Mouse (Mus musculus): ENCODE measurements around the gene Ttc7.
A peak's percentile ranks its signal among the peaks of the same experiment; 100 is the strongest.

Ttc7 gene

GRCm38 (mm10) chr17:87282706-87283053, at the start of gene Ttc7:
Gene Ttc7, plus strand, starts transcription at chr17:87282886.
- peak; percentile 95 for DNase-seq (ENCODE audit: low spot score)

- DNase-seq (ENCODE audit: low spot score), result no peak
These were observed 47.7 kb upstream of the Ttc7 start for GRCm38 (mm10) chr17:87235019-87235418.

DNA sequence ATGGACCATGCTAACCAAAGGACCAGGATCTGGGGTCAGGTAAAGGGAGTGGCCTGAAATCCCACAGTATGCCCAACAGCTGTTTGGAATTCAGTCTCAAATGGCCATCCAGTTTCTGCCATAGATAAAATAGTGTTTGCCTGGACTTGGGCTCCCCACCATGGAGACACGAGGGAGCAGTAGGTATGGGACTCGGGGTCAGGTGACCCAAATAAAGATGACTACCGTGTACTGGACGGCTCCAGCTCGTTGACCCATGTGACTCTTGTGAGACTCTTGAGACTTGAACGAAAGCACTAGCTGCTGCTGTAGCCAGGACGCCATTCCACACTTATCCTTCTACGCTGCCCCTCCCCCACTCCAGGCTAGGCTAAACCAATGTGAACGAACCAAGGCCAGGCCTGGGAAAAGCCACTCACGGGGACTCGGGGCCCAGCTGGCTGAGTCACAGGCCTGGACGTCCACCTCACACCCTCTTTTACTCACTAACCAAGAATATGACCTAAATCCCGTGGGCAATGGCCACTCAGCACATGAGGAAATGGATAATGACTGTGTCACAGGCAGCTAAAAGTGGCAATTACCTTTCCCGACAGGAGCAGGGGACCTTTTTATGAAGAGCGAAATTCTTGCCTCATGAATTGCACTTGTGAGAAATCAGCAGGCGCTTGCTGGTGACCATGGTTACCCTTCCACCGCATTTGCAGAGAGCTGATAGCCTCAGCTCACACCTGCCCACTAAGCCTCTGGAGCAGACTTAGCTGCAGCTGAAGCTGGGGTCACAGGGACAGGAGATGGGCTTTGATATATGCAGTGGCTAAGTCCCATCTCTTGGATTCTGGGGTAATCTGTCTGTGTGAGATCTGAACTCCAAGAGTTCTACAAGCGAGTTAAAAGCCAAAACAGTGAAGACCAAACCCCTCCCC, 45.7 kb upstream of the Ttc7 start:
- no peak for DNase-seq (ENCODE audit: low spot score)

DNA sequence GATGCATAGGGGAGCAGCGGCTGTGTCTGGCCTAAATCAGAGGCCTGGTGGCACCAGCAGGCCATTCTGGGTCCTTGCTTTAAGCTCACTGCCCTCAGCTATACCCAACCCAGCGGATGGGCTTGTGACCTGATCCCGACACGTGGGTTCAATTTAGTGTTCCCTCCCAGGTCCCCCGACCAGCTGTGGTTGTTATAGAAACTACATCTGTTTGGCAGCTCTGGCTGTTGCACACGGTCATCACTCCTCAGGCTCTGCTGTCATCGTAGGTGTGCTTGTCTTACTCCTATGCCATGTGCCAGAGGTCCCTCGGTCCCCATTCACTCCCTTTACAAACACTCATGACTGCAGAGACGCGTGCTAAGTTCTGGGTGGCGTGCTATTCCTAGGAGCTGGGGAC, 44.9 kb upstream of the Ttc7 start:
- DNase-seq (ENCODE audit: low spot score), result no peak

DNA sequence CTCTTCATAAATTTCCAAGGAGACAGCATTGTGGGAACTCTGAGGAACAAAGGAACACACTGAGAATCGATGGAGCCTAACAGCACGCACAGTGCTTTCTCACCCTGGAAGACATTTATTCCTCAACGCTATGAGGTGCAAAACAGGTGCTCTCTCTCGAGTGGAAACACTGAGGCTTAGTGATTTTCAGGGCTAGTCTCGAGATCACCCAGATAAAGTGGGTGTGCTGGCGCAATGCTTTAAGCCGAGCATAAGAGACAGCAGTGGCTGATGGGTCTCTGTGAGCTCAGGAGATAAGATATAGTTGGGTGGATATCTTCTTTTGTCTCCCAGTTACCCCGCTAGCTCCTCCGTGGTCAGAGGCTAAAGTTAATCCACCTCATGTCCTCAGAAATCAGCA, 36.6 kb upstream of the Ttc7 start:
- DNase-seq (ENCODE audit: low spot score), result no peak

DNA sequence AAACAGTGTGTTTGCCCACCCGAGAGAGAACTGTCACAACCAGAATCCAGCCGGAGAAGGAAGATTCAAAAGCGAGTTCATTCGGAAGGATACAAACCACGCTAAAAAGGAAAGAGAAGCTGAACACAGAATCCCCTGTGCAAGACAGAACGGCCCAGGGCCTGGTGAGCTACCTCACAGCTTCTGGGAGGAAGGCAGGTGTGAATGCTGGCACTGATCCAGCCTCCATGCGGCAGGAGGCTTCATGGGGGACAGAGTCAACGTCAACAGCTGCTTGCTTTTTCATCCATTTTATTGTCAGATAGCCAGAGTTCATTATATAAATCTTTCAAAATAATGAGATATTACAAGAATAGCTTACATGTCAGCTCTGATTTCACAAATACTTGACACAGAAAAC, 28.3 kb upstream of the Ttc7 start:
- no peak for DNase-seq (ENCODE audit: low spot score)

- DNase-seq (ENCODE audit: low spot score), result no peak
These were observed 27.0 kb upstream of the Ttc7 start for GRCm38 (mm10) chr17:87255672-87256071.

GRCm38 (mm10) chr17:87263401-87263800, 19.3 kb upstream of the Ttc7 start:
- DNase-seq (ENCODE audit: low spot score), result no peak

DNA sequence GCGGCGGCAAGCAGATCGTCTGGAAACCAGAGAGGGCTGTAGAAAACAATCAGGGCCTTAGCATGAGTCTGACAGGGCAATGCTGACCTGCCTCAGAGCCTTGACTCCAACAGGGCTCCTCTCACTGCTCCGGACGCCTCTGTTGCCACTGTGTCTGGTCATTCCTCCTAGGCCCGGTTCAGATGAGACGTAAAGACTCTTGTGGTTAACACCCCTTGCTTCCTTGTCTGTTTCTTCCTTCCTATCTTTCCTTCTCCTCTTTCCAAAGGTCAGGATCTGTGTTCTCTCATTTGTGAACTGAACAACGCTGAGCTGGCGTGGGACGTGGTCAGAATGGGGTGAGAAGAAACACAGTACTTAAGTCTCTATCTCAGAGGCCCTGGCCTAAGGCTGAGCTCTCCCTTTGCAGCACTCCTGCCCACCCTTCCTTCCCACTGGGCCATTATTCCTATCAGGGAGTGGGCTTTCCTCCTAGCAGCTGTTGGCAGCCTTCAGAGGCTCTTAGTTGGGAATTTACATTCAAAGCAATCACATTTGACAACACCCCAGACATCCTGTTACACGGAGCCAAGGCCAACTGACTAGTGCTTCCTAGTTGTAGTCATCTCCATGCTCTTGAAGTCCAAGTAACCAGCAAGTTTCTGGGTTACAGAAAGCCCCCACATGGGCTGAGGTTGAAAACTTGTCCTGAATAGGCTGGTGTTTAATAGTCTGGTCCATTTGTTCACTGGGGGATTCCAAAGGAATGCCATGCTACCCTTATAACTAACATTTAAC, 18.4 kb upstream of the Ttc7 start:
- DNase-seq (ENCODE audit: low spot score), result no peak

GRCm38 (mm10) chr17:87264927-87265791, 17.5 kb upstream of the Ttc7 start:
- no peak for DNase-seq (ENCODE audit: low spot score)

DNA sequence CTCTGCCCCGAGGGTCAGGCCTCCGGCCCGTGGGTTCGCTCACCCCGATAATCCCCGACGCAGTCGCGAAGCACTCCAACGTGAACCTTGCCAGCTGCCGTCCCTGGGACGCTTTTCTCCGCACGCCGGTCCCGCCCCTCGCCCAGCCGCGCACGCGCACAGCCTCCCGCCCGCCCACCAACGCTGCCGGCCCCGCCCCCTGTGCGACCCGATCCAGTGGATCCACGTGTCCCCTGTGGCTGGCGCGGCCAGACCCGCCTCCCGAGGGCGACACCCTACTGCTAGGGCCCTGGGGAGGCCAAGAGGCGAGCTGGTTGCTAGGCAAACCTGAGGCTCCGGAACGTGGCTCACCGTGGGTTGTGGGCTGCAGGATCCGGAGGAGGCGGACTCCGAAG, 16.9 kb upstream of the Ttc7 start, which contains the start of gene Mcfd2:
Mcfd2 (minus strand) TSS at position 144 of the 395 bp plus-strand sequence.
- DNase-seq (ENCODE audit: low spot score), result peak; percentile 91

DNA sequence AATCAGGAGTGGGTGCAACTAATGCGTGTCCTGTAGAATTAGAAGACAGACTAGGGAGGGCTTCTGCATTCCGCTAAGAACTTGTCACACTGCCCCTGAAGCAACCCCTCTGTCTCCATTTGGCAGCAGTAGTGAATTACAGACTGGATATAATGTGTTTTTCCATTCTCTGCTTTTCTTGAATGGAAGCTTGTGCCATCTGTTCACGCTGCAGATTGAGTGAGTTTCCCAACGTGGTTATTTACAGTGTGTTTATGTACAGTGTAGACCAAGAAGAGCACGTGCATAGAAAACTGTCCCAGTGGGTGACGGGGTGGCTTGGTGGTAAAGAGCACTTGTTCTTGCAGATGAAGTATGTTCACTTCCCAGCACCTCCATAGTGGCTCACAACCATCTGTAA, 13.2 kb upstream of the Ttc7 start:
- no peak for DNase-seq (ENCODE audit: low spot score)

DNA sequence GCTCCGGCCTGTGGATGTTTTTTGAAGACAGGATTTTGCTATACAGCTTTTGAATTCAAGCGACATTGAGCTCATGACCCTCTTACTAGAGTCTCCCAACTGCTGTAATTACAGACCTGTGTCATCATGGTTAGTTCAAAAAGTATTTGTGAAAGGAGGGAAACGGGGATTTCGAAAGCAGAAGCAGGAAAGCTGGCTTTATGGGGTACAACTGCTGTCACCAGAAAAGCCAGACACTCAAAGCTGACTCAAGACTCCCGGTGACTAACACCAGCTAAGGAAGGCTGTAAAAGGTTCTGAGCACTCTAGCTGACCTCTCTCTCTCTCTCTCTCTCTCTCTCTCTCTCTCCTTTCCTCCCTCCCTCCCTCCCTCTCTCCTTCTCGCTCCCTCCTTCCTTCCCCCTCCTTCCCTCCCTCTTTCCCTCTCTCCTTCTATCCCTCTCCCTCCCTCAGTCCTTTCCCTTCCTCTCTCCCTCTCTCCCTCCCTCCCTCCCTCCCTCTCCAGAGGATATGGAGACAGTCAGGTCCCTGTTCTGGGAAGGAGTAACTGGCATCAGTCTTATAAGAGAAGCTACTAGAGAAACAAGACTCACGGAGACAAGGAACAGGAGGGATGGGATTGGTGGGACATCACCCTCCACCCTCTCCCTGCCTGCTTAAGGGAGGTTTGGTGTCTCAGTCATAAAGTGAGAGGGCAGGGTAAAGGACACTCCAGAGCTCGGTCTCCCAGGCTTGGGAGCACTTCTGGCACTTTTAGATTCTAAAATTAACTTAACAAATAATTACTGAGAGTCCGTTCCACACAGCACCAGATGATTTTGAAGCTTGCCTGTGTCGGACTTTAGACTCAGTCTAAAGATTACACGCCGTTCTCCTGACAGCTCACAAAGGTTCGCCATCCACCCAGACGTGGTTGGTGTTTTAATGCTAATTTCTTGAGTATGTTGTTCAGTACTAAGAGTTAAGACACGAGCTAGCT, 7.0 kb upstream of the Ttc7 start:
- no peak for DNase-seq (ENCODE audit: low spot score)

DNA sequence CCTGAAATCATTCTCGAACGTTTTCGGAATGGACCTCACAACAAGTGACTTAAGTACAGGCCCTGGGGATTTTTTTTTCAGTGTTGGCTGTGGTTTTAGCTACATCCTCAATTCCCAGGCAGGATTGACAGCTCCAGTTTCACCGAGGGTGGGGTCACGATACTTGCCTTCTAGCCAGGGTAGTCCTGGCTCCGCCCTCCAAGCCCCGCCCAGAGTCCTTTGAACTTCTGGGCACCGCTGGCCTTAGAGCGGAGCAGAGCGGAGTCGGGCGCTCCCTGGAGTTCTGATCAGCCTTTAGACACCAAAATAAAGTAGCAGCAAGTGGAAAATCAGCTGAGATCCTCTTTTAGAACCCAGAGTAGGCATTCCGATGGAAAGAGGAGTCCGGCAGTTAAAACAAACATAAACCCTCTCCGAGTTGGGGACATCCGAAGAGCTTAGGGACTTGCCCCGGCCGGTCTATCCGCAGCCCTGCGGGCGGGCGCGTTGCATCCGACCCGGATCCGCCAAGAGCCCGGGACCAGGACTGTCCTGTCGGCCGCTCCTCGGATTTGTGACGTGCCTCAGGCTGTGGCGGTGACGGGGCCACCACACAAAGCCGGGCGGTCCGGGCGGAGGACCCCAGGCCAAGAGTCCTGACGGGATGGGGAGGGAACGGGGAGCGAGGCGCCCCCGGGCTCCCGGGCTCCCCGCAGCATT, 530 bp upstream of the Ttc7 start:
- DNase-seq (ENCODE audit: low spot score), result peak; percentile 88

GRCm38 (mm10) chr17:87283055-87283754, 519 bp downstream of the Ttc7 start:
- no peak for DNase-seq (ENCODE audit: low spot score)

GRCm38 (mm10) chr17:87283755-87284481, 1.2 kb downstream of the Ttc7 start:
- DNase-seq (ENCODE audit: low spot score), result no peak

DNA sequence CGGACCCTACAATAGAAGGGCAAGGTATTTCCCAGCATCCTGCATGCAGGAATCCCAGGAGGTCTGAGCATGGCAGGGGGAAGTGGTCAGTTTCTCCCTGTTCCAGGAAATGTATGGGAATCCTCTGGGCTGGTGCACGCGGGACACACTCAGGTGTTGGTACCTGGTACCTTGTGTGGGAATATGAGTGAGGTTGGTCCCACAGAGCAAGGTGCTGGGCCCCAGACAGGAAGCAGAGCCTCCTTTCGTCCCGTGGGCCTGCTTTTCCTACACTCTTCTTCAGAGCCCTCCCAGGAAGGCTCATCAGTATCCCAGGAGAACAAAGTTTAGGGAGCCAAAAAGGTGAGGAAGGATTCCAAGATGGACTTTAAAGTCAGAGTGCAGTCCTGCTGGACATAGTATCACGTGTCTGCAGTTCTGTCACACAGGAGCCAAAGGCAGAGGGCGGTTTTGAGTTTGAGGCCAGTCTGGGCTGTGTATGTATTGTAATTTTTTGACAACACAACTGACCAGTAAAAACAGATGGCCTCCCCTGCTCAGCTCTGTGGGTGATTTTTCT, 1.9 kb downstream of the Ttc7 start:
- no peak for DNase-seq (ENCODE audit: low spot score)

DNA sequence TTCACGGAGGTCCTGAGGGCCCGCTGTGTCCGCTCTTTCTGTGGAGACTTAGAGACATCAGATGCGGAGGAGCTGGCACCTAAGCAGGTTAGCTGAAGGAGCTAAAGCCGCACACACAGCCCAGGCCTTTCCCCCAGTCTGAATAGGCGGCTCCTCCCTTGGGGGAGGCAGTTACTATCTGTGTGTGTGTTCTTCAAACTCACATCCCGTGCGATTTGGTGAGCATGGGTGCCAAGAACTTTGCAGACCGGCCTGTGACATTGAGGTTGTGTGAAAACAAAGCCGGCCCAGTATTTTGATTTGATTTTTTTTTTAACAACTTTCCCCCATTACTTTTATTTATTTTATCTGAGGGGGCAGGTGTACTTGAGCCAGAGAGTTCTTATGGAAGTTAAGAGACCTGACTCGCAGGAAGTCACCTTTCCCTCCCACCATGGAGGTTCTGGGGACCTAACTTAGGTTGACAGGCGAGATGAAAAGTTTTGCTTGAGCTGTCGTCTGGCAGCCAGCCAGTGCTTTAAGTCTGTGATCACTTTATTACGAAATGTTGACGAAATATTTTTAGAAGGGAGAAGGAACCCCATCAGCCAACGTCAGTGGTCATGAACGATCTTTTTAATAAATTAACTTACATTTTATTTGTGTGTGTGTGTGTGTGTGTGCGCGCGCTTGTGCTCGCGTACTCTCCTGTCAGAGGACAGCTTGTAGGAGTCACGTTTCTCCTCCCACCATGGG, 3.2 kb downstream of the Ttc7 start:
- no peak for DNase-seq (ENCODE audit: low spot score)

Measured in layer of hippocampus, adult 11-12 months (tissue).